Mouse (Mus musculus) 416B (cell line): ENCODE data around the gene Dnajb14.
"Not testable (repeated sequence)": the region's sequence is repeated elsewhere in the genome, so short reads cannot be mapped to it uniquely, and the experiment has no call there.

ENCODE experiments used
- DNase-seq: peaks from one replicate; pipeline ENCODE4 v3.0.0; 2011; ENCODE audit warnings: low read depth

Gene Dnajb14

DNA sequence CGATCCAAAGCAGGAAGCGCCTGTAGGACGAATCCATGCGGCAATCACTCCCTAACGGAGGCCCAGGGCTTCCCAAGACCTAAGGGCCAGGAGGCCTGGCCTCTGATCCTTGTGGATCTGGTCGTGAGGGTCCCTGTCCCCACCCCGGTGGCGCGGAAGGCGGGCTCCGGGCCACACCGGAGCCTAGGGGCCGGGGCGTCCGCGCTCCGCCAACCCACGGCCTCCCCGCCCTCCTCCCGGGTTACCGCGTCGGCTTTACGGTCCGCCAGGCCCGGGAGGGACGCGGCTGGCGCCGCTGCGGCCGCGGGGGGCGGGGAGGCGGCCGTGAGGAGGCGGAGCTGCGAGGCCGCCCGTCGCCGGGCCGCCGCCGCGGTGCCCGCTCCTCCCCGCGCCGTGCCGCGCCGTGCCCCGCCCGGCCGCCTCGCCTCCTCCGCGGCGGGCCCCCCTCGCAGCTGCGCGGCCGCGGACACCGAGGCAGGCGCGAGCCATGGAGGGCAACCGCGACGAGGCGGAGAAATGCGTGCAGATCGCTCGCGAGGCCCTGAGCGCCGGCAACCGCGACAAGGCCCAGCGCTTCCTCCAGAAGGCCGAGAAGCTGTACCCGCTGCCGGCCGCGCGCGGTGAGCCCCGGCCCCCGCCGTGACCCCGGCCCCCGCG lies at the start of gene Dnajb14:
Gene Dnajb14, plus strand, starts transcription at position 239 of the 657 bp plus-strand sequence.
- no peak for DNase-seq

DNA sequence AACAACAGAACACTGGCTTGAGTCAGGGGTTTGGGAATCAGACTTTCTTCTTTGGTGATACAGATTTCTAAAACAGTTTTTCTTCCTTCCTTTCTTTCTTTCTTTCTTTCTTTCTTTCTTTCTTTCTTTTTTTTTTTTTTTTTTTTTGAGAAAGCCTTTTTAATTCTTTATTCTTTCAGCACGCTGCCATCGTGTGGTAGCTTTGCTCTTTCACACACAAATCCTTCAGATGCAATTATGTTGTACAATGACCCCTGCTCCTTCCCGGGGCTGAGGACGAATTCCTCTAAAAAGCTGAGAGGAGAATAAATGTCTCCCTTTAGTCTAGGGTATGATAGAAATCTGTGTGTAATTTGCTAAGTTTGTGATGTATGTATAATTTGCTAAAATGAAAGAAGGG lies 48.8 kb upstream of the Dnajb14 start:
- DNase-seq: peak; percentile 15

DNA sequence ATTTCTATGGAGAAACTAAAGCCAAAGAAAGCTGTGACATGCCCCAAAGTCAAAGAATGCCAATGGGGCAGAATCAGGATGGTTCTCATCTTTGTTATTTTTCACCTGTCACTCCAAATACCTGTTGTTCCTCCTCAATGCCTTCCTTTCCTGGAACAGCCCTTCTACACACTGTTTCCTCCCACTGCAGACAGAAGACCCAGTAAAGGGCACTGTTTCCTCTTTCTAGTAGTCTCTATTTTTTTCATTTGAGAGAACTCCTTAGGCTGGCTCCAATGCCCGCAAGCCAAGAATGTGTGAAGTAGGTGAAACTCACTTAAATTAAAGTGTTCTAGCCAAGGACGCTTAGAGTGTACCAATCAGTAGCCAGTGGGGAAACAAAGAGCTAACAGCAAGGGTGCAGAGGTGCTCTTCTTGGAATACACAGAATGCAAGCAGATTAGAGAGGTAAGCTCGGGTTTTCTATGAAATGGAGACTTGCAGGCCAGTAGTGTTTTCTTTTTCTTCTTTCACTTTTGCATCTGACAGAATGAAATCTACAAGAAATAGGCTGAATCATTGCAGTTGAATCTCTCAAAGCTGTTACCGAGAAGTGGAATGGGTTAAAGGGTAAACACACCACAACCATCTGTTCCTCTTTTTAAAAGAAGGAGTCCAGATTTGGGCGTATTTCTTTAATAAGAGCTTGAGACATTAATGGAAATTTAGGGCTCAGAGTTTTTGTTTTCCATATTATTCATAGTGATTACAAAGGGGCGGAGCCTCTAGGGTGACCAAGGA lies 46.6 kb upstream of the Dnajb14 start:
- DNase-seq: peak; percentile 32

DNA sequence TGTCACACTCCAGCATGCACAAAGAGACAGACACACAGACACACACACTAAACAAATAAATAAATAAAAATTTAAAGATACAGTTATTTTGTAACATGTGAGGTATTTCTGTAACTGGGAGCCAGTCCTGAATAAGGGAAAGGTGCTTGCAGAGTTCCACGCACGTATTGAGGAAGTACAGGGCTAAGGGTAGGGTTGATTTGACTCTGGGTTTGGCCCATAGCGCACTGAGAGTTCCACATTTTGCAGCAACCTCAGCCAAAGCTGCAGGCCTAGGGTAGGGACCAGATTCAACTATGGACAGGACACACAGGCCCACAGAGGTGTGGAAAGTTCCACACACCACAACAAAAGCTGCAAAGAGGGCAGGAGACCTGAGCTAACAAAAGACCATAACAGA lies 44.2 kb upstream of the Dnajb14 start:
- DNase-seq: no peak

DNA sequence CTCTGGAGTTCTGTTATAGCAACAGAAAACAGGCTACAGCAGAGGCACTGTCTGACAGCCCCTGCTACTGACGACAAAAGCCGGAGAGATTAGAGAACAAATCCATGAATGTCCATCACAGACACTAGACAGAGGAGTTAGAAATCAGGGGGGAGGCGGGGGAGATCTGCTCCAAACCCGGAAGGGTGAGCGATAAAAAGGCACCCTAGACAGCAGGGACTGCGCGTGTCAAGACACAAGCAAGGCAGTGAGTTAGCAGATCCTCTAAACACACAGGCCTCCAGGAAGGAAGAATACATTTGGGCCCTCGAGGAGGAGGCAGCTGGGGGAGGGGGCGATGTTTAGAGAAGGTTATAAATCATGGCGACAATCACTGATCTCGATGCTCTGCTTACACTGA lies 39.8 kb upstream of the Dnajb14 start:
- DNase-seq: no peak

DNA sequence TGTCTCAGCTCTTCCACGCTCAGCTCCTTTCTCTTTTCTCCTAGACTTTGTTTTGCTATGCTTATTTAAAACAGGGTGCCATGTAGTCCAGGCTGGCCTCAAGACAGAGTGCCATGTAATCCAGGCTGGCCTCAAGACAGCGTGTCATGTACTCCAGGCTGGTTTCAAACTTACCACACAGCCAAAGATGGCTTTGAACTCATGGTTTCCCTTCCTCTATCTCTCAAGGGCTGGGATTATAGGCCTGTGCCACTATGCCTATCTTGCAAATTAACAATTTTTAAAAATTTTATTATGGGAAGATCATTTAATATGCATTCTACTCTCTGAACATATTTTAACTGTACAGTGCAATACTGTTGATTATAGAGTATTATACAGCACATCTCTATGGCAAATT lies 36.3 kb upstream of the Dnajb14 start:
- no peak for DNase-seq

DNA sequence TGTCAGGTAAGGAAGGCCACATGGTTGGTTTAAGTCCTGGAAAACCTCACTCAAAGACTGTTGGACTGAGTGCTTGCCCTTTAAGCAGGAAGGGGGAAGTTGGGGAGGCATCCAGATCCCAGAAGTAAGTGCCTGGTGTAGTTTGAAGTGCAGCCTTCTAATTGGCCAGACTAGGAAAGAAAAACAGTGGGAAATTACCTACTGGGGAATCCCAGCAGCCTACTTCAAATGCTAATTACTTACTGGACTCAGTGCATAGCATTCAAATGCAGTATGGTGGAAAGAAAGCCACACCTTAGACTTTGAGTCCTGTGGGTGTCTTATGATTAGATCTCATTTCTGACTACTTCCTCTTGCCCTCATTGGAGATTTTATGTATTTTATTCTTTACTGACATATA lies 34.3 kb upstream of the Dnajb14 start:
- DNase-seq: no peak

DNA sequence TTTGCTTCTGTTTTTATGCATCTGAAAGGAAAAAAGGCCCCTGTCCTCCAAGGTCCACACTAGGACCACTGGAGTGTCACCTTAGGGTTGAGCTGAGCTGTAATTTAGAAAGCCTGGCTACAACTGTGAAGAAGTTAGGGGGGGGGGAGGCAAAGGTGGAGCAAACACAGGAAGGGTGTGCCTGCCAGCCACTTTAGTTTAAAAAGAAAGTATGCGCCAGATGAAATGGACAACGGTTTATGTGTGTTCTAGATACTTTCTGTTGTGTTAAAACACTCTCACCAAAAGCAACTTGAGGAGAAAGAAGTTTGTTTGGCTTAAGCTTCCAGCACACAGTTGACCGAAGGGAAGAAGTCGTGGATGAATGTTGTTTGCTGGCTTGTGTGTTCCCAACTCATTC lies 33.8 kb upstream of the Dnajb14 start:
- no peak for DNase-seq

DNA sequence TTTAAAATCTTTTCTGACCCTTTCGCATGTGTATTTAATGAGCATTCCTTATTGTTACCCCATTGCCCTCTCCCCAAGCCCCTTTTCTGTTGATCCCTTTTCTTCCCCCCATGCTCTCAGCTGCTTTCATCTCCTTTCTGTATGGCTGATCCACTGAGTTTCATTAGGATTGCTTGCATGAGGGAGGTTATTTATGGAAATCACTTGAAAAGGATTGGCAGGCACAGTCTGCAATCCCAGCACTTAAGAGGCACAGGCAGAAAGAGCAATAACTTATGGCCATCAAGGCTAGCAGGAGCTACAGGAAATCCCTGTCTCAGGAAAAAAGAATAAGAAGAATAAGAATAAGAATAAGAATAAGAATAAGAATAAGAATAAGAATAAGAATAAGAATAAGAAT lies 30.9 kb upstream of the Dnajb14 start:
- no peak for DNase-seq

DNA sequence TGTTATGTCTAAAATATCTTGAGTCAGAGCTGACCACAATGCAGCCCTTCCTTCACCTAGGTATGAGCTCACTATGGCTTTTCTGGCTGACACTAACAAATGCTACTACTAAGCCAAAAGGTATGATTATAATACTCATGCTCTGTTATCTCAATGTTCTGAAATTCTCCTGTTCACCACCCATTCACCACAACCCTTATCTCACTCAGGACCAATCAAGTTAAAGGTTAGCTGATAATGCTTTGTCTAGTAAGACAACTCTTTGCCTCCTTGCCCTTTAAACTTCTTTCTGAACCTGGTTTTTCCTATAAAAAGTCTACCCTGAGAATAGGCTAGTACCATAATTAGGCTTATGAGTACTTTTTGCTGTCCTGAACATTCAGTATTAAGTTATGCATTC lies 29.3 kb upstream of the Dnajb14 start:
- no peak for DNase-seq

DNA sequence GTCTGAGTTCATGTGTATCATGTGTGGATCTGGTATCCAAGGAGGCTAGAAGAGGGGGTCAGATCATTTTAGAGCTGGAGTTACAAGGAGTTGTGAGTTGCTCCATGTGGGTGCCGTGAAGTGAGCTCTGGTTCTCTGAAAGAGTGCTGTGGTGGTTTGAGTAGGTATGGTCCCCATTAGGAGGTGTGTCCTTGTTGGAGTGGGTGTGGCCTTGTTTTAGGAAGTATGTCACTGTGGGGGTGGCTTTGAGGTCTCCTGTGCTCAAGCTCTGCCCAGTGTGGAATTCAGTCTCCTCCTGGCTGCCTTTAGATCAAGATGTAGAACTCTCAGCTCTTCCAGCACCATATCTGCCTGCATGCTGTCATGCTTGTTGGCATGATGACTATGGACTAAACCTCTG lies 24.5 kb upstream of the Dnajb14 start:
- DNase-seq: no peak

DNA sequence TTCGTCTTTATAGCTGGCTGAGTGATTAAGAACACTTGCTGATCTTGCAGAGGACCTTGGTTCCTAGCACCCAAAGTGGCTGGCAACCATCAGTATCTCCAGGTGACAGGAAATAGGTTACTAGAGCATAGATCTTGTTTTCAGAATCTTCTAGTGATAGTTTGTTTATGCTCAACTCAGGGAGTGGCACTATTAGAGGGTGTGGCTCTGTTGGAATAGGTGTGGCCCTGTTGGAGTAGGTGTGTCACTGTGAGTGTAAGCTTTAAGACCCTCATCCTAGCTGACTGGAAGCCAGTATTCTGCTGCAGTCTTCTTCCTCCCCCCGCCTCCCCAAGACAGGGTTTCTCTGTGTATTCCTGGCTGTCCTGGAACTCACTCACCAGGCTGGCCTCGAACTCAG lies 23.2 kb upstream of the Dnajb14 start:
- no peak for DNase-seq

DNA sequence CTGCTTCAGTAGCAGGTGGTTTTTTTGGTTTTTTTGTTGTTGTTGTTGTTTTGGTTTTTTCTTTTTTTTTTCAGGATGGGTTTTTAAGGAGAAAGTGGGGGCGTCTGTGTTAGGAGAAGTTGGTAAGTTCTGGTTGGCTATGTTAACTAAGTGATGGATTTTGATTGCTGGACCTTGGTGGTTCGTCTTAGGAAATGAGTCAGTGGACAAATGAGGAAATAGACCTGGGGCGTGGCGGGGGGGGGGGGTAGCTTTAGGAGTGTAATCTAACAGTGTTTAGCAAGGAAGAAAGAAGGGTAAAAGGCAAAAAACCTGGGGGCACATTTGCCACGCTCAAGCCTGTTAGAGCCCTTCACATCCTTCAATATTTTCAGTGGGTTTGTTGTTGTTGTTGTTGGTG lies 20.9 kb upstream of the Dnajb14 start:
- DNase-seq: peak; percentile 86

DNA sequence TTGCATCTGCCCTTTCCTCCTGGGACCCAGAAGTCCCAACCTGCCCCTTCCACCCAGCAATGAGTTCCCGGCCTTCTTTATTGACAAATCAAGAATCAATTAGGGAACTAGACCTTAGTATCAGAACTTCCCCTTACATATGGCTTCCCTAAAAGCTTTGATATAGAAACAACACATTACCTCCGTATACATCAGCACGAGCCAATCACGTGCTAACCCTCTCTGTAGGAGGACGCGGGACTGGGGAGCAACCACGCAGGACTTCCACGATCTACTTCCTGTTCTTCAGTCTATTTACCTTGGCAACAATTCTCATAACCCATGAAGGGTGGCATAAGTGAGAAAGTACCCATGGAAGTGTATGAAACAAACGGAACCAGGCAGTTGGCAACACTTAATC lies 19.1 kb upstream of the Dnajb14 start:
- no peak for DNase-seq

DNA sequence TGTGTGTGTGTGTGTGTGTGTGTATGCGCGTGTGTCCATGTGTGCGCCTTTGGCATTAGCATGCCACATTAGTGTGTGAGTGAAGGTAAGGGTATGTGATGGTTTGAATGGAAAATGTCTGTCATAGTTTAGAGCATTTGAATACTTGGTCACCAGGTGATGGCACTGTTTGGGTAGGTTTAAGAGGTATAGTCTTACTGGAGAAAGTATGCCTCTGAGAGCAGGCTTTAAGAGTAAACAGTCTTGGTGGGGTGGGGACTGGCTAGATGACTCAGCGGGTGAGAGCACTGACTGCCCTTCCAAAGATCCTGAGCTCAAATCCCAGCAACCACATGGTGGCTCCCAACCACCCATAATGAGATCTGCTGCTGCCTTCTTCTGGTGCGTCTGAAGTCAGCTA lies 17.8 kb upstream of the Dnajb14 start:
- peak; percentile 71 for DNase-seq

DNA sequence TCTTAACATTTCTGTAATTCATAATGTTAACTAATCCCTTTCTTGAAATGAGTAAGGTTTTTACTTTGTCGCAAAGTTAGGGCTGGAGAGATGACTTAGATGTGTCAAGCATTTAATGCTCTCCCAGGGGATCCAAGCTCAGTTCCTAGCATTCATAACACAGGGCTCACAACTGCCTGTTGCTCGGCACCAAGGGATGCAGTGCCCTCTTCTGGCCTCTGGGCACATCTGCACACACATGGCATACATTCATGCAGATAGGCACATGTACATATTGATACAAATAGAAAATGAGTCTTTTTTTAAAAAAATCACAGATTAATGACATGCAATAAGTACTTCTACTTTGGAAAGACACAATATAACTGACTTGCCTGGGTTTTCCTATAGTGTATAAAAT lies 16.3 kb upstream of the Dnajb14 start:
- DNase-seq: no peak

DNA sequence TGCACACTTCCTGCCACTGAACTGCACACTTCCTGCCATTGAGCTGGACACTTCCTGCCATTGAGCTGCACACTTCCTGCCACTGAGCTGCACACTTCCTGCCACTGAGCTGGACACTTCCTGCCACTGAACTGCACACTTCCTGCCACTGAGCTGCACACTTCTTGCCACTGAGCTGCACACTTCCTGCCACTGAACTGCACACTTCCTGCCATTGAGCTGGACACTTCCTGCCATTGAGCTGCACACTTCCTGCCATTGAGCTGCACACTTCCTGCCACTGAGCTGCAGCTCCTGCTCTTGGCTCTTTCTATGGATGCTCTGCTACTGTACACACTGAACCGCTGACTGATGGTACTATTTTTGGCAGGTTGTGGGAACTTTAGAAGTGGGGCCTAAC lies 14.5 kb upstream of the Dnajb14 start:
- DNase-seq: not testable (repeated sequence)

DNA sequence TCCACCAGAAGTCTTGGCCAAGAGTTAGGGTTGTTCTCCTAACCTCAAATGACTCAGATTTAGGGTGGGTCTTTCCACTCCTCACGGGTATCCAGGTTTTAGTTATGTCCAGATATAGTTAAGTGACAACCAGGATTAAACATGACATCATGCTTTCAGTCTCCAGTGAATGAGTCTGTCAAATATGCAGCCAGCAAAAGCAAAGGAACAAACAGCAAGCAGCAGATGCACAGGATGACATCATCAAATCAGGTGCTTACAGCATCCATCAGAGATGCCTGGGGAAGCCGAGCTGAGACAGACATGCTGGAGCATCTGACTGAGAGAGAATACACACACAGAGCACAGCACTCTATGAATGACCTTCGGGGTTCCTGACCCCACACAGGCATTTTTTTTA lies 12.1 kb upstream of the Dnajb14 start:
- DNase-seq: no peak

DNA sequence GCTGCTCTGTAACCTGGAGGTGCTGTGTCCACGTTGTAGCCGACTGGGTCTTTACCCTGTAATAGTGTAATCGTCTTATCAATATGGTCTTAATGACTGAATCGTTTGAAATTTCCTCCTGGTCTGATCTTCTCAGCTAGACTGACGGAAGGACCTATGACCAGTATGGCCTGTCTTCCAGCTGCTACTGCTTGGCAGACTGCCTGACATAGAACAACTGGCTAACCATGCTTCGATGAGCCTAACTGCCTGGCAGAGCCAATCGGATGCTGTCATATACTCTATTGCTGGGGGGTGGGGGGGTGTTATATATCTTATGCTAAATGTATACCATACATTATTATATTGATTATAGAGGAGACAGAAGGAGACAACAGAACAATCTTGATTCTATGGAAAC lies 11.4 kb upstream of the Dnajb14 start:
- DNase-seq: no peak

DNA sequence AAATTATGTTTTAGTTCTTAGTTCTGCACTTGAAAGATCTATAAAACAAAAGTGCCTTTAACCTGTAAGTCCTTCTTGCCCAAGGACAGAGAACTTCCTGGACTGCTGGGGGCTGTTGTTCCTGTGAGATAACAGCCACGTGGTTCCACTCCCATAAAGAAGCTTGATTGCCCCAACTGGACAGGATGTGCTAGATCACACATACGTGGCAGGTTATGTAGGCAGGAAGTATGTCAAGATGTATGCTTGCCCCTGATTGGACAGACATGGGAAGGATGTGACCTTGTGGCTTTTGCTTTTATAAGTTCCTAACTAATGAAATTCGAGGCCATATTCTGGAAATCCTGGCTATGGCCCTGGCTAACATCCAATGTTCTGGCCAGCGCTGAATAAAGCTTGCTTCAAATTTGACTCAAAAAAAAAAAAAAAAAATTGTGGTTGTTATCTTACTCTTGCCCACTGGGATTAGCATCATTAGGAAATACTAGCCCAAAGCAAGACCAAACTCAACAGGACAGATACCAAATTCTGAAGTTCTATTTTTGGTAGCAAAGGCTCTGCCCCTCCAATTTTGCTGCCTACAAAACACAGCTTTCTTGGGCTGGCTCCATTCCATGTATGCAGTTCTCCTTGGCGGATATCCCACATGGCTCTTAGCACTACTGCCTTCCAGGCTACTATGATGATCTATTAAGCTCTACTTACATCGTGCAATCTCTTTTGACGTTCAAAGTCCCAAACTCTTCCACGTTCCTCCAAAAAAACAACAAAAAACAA lies 6.9 kb upstream of the Dnajb14 start:
- peak; percentile 96 for DNase-seq

DNA sequence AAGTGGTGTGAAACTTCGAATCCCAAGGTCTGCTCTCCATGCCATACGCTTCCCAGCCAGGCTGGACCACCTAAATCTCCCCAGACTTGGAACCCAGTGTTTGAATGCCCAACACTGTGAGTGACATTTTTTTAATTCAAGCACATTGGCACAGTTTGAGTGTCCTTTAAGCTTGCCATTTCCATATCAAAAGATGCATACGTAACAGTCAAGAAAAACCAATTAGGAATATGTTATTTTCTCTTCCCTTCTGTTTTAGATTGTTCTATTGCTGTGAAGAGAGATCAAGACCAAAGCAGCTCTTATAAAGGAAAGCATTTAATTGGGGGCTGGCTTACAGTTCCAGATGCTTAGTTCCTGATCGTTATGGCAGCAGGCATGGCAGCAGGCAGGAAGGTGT lies 6.0 kb upstream of the Dnajb14 start:
- no peak for DNase-seq

DNA sequence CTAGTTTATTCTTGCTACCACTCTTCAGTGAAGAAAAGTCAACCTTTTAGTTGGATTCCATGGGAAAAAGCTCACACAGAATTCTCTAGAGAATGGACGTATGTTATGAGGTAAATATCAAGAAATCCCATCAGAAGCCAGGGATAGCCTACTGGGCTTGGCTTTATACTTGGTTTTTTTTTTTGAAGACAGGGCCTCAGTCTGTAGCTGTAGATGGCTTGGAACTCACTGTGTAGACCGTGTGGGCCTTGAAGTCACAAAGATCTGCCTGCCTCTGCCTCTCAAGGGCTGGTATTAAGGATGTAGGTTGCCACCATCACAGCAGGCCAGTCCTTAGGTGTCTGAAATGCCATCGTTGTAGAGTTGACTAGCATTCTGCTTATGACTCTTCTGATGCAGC lies 4.9 kb upstream of the Dnajb14 start:
- no peak for DNase-seq
